Mouse (Mus musculus) spleen, adult 2 months (tissue): ENCODE data around the gene Reep1. TPM values are rescaled to one million over a fixed set of nuclear protein-coding genes. Genes with fewer than 3 reads are reported as not detected.
"Not testable (repeated sequence)": the region's sequence is repeated elsewhere in the genome, so short reads cannot be mapped to it uniquely, and the experiment has no call there.

Source experiments
- DNase-seq, 2 experiments: peaks; one replicate each; pipeline versions ENCODE4 v3.0.0 to v3.0.0-alpha.2; 2012 to 2021; ENCODE audit warnings: low spot score in 2 of 2, low read depth in 1 of 2
- H3K27ac ChIP-seq: fragments of 200-500 bp; 2 replicates; pipeline ENCODE4 v1.5.1; 2012; ENCODE audit warnings: low read length, inconsistent platforms; ENCODE audit not compliant: insufficient read depth
- H3K27me3 ChIP-seq: fragments of 200-500 bp; 2 replicates; pipeline ENCODE4 v1.6.1; 2012; ENCODE audit warnings: mild to moderate bottlenecking, moderate library complexity, low read length, inconsistent platforms; ENCODE audit not compliant: control insufficient read depth, insufficient read depth
- H3K36me3 ChIP-seq: fragments of 200-500 bp; 2 replicates; pipeline ENCODE4 v1.6.1; 2012; ENCODE audit warnings: mild to moderate bottlenecking, low read length, inconsistent platforms; ENCODE audit not compliant: control insufficient read depth, insufficient read depth
- H3K4me1 ChIP-seq: fragments of 200-500 bp; 2 replicates; pipeline ENCODE4 v1.6.1; 2011; ENCODE audit warnings: inconsistent platforms; ENCODE audit not compliant: control insufficient read depth, insufficient read depth, insufficient read length
- H3K4me3 ChIP-seq: fragments of 200-500 bp; 2 replicates; pipeline ENCODE4 v1.5.1; 2011; ENCODE audit warnings: mild to moderate bottlenecking, inconsistent platforms; ENCODE audit not compliant: insufficient read depth, insufficient read length; ENCODE audit errors: extremely low read depth
- CTCF ChIP-seq: fragments of 200-500 bp; IDR thresholded peaks from 2 replicates; pipeline ENCODE4 v1.5.1; 2011; ENCODE audit warnings: mild to moderate bottlenecking, inconsistent platforms; ENCODE audit not compliant: insufficient read depth, insufficient read length, insufficient replicate concordance; ENCODE audit errors: extremely low read depth
- POLR2A ChIP-seq: fragments of 200-500 bp; IDR thresholded peaks from 2 replicates; pipeline ENCODE4 v1.6.1; 2011; ENCODE audit warnings: low read depth, low read length, inconsistent platforms
- WGBS: fragments of 180-500 bp; shearing (Covaris S2); methylation state at CpG from one replicate; pipeline ENCODE4 v1.1.7; 2018; 5-methylcytosine and 5-hydroxymethylcytosine counted together
- polyA plus RNA-seq: library from polyadenylated mRNA; depleted of rRNA; stranded (reverse); fragments of >200 nt; gene quantifications from 2 replicates; pipeline ENCODE4 v1.2.3, GENCODE M21; 2012; rRNA removed

The Reep1 gene
- polyA plus RNA-seq, 1 experiment = 0.49 TPM

DNA sequence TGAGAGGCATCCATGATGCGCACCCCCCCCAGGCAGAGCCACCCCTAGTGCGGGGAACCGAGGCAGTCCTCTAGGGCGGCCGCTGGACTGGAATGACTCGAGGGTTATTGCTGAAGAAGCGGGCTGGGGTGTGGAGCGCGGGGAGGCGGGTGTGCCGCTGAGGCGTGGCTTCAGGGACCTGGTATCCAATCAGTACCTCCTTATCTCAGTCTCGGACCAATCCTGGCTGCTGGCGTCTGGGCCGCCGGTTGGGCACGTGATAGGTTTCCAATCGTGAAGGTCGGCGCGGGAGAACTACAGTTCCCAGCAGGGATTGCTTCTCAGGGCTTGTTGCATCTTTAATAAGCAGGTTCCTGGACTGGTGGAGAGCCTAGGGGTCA lies 124.2 kb downstream of the Reep1 start:
- TF ChIP-seq POLR2A (no peak), CTCF (no peak)
- H3K4me1 ChIP-seq = no peaks in the 10 kb centered on the region
- WGBS = 0% methylated on average over 21 of the region's 21 CpGs

DNA sequence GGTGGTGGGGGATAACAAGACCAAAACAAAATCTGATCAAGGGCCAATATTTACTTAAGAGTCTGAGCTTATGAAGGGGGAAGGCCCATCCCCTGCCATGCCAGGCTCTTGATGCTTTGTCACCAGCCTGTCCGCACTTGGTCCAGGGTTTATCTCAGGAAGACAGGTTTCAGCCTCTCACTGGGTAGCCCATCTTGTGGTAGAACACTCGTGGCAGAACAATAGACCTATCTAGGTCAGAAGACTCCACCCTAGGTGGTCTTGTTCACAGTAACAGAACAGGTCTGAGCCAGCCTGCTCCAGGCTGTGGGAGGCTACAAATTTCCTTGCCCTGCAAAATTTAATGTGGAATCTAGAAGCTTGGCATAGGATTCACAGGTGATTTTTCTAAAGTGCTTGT lies 129.4 kb downstream of the Reep1 start:
- WGBS = 74% methylated on average over 2 of the region's 2 CpGs
- H3K27ac ChIP-seq = no peak overlapping the region
- H3K27me3 ChIP-seq = no peaks in the 10 kb centered on the region
- TF ChIP-seq POLR2A (no peak), CTCF (no peak)
- 0 out of 2 replicates have a peak, but pooled peaks cover 1% of the 10 kb centered on the region for H3K36me3 ChIP-seq
- no peaks in the 10 kb centered on the region for H3K4me1 ChIP-seq
- H3K4me3 ChIP-seq = no peak overlapping the region
- DNase-seq = no peak

More for the DNA sequence above, 124.2 kb downstream of the Reep1 start:
- H3K27me3 ChIP-seq = no peaks in the 10 kb centered on the region
- H3K4me3 ChIP-seq = peak overlapping the region; percentile 88
- H3K36me3 ChIP-seq = 0 out of 2 replicates have a peak, but pooled peaks cover 1% of the 10 kb centered on the region
- DNase-seq = peak; percentile 92
- peak overlapping the region; percentile 87 for H3K27ac ChIP-seq

DNA sequence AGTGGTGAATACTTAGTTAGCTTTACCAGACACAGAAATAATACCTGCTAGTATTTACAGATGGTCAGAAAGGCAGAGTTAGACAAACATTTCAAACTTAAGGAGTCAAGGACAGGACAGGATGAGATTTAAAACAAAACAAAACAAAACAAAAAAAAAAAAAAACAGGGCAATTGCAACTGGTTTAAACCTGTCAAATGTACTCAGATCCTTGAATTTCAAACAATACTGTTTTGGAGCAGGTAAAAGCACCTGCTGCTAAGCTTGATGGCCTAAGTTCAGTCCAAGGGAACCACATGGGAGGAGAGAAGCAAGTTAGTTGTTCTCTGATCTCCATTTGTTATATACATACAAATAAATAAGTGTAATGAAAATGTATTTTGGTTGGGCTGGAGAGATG lies 132.5 kb downstream of the Reep1 start:
- Histone ChIP-seq H3K27ac (no peak overlapping the region), H3K4me3 (no peak overlapping the region), H3K27me3 (no peaks in the 10 kb centered on the region), H3K36me3 (0 out of 2 replicates have a peak, but pooled peaks cover 1% of the 10 kb centered on the region), H3K4me1 (no peaks in the 10 kb centered on the region)
- TF ChIP-seq POLR2A (no peak), CTCF (no peak)
- DNase-seq = no peak

DNA sequence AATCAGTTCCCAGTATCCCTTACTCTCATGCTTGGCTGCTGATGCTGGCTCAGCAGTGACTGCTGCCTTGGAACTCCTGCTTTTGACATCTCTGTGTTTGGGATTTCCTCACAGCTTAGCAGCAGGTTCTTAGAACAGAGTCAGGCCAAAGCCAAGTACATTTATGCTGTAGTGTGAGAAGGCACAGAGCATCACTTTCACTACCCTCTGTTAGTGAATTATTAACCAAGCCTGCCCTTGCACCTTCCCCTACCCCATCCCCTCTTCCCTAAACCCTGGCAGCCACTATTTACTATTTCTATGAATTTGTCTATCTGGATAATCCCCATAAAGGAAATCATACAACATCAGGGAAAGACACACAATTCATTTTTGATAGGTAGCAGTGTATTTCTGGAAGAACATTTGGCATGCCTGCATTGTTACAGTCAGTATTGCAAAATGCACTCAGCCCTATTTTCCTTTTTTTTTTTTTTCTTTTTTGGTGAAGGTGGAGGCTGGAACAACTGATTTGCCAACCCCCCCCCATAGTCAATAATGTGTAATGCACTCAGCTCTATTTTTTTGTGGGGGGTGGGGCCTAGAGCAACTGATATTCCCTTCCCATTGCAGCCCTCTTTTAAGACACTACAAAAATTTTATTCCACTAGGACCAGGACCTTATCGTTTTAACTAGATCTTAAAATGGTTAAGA lies 133.4 kb downstream of the Reep1 start:
- no peak overlapping the region for H3K4me3 ChIP-seq
- 93% methylated on average over 1 of the region's 1 CpGs for WGBS
- peaks cover 6% of the 10 kb centered on the region; the same call in 1 of the 2 replicates for H3K36me3 ChIP-seq
- H3K27ac ChIP-seq = no peak overlapping the region
- H3K4me1 ChIP-seq = no peaks in the 10 kb centered on the region
- TF ChIP-seq CTCF (no peak), POLR2A (no peak)
- DNase-seq = no peak
- no peaks in the 10 kb centered on the region for H3K27me3 ChIP-seq

GRCm38 (mm10) chr6:71846906-71847305 lies 139.5 kb downstream of the Reep1 start:
- H3K36me3 ChIP-seq = peaks cover 11% of the 10 kb centered on the region
- H3K4me1 ChIP-seq, H3K4me3 ChIP-seq, H3K27me3 ChIP-seq, H3K27ac ChIP-seq, DNase-seq: not testable (repeated sequence)
- WGBS = 95% methylated on average over 6 of the region's 6 CpGs

Other genes with a start within 250 kb of the Reep1 start
- 7.3 and 12.2 TPM in 2 replicates for gene Rnf103, start 213.7 kb upstream of the Reep1 start, polyA plus RNA-seq
- 14.6 and 15.3 TPM in 2 replicates for gene Chmp3, start 163.8 kb upstream of the Reep1 start, polyA plus RNA-seq
- 8.1 and 9.9 TPM in 2 replicates for gene Kdm3a, start 74.6 kb upstream of the Reep1 start, polyA plus RNA-seq
- gene Mrpl35, start 119.4 kb downstream of the Reep1 start, polyA plus RNA-seq = 3.1 and 3.6 TPM in 2 replicates
- gene Immt, start 123.8 kb downstream of the Reep1 start, polyA plus RNA-seq = 17.2 and 17.8 TPM in 2 replicates
- gene Ptcd3, start 201.2 kb downstream of the Reep1 start, polyA plus RNA-seq = 6.6 and 8.9 TPM in 2 replicates
- 16.3 TPM in 2 replicates for gene Polr1a, start 201.5 kb downstream of the Reep1 start, polyA plus RNA-seq